Mouse (Mus musculus): ENCODE results near the gene Dph5. TPM values are rescaled to one million over a fixed set of nuclear protein-coding genes. Genes with fewer than 3 reads are reported as not detected.

The Dph5 gene
- total RNA-seq, 1 experiment: 26.4 TPM

DNA sequence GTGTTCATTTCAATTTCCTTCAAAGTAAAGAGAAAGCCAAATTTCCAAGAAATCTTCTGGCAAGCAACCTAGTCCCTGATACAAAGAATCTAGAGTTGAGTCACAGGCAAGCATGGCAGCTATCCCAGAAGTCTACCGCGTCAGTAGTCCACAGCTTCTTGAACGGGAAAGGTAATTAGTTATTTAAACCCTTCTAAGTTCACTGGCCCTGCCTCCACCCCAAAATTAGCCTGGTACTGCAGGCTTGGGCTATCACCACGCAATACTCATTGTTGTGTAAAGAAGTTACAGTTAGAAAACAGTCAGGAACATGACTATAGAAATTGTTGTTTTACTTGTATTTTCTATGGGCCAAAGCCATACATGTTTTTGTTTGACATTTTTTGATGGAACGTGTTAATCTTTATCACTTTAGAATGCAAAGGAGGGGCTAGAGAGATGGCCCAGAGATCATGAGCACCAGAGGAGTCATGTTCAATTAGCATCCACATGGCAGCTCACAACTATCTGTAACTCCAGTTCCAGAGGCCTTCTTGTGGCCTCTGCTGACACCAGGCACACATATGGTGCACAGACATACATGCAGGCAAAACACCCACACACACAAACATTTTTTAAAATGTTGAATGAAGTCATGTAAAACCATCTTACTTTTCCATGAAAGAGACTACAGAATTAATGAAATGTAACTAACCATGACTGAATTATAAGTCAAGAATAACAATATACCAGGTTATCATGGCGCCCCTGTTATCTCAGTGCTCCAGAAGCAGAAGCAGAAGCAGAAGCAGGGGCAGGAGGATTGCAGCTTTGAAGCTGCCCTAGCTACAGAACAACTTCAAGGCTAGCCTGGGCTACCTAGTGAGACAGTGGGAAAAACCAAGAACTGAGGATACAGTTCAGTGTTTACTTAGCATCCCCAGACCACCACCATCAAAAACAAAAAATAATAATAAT, 62.6 kb downstream of the Dph5 start:
- Histone ChIP-seq H3K9ac (ENCODE audit: insufficient read depth, low read depth, low read length, poor library complexity, severe bottlenecking) (no peak overlapping the region), H3K27ac (ENCODE audit: insufficient read depth, low read depth, low read length, poor library complexity, severe bottlenecking) (no peak overlapping the region), H3K4me1 (ENCODE audit: control insufficient read depth in 2 of 2, insufficient read depth in 2 of 2, low read length in 2 of 2, poor library complexity in 1 of 2) (no peaks in the 10 kb centered on the region), H3K4me3 (ENCODE audit: insufficient read depth in 1 of 2, low read depth in 1 of 2, low read length in 2 of 2, poor library complexity in 1 of 2, severe bottlenecking in 1 of 2) (no peak overlapping the region), H3K9me3 (ENCODE audit: control insufficient read depth, insufficient read depth, low read depth, low read length) (no peaks in the 10 kb centered on the region), H3K36me3 (ENCODE audit: control insufficient read depth, insufficient read depth, low read length, poor library complexity, severe bottlenecking) (peaks cover 8% of the 10 kb centered on the region)
- no peak for DNase-seq (ENCODE audit: low read depth, low spot score)
- in situ Hi-C loops (cut with MboI; ENCODE audit: low sequenced_read_pairs in 2 of 2, unreplicated experiment in 2 of 2): loop anchor here (25.0 kb wide), 1 partner anchor 288 kb away; no protein-coding TSS in a partner anchor
- no peak for TF ChIP-seq ZNF384 (IDR thresholded peaks at IDR 0.05; ENCODE audit: low read depth, low read length)
- TF ChIP-seq ZC3H11A (IDR thresholded peaks at IDR 0.05; ENCODE audit: borderline replicate concordance, low read depth, low read length): no peak

GRCm38 (mm10) chr3:115951221-115951620, 63.6 kb downstream of the Dph5 start:
- in situ Hi-C loops (cut with MboI; ENCODE audit: low sequenced_read_pairs in 2 of 2, unreplicated experiment in 2 of 2): no loop called here
- Histone ChIP-seq H3K9ac (ENCODE audit: insufficient read depth, low read depth, low read length, poor library complexity, severe bottlenecking) (no peak overlapping the region), H3K9me3 (ENCODE audit: control insufficient read depth, insufficient read depth, low read depth, low read length) (no peaks in the 10 kb centered on the region), H3K4me1 (ENCODE audit: control insufficient read depth in 2 of 2, insufficient read depth in 2 of 2, low read length in 2 of 2, poor library complexity in 1 of 2) (no peaks in the 10 kb centered on the region), H3K27ac (ENCODE audit: insufficient read depth, low read depth, low read length, poor library complexity, severe bottlenecking) (no peak overlapping the region), H3K4me3 (ENCODE audit: insufficient read depth in 1 of 2, low read depth in 1 of 2, low read length in 2 of 2, poor library complexity in 1 of 2, severe bottlenecking in 1 of 2) (no peak overlapping the region), H3K36me3 (ENCODE audit: control insufficient read depth, insufficient read depth, low read length, poor library complexity, severe bottlenecking) (peaks cover 10% of the 10 kb centered on the region)
- no peak for TF ChIP-seq ZC3H11A (IDR thresholded peaks at IDR 0.05; ENCODE audit: borderline replicate concordance, low read depth, low read length)
- TF ChIP-seq ZNF384 (IDR thresholded peaks at IDR 0.05; ENCODE audit: low read depth, low read length): no peak
- TF ChIP-seq CHD2 (IDR thresholded peaks at IDR 0.05; ENCODE audit: low read depth, low read length): no peak
- no peak for TF ChIP-seq HCFC1 (IDR thresholded peaks at IDR 0.05; ENCODE audit: borderline replicate concordance, insufficient read depth, low read length)
- no peak for TF ChIP-seq MAFK (IDR thresholded peaks at IDR 0.05; ENCODE audit: insufficient read depth, low read depth, low read length)
- no peak for DNase-seq (ENCODE audit: low read depth, low spot score)

DNA sequence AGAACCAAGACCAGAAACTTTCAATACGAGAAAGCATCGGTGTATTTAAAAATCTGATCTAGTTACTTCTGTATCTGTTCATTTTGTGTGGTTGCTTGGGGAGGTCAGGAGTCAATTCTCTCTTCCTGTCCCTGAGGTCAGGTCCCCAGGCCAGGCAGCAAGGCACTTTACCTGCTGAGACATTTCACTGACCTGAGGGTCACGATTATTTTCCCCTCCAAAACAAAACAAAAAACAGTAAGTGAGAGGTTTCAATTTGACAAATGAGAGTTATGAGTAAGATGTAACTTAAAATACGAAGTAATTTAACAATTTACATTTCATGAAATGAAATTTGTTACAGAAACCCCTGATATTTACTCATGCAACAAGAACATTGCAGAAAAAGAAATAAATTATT, 64.7 kb downstream of the Dph5 start:
- in situ Hi-C loops (cut with MboI; ENCODE audit: low sequenced_read_pairs in 2 of 2, unreplicated experiment in 2 of 2): no loop called here
- H3K9me3 ChIP-seq (ENCODE audit: control insufficient read depth, insufficient read depth, low read depth, low read length): no peaks in the 10 kb centered on the region
- TF ChIP-seq HCFC1 (IDR thresholded peaks at IDR 0.05; ENCODE audit: borderline replicate concordance, insufficient read depth, low read length) (no peak), ZNF384 (IDR thresholded peaks at IDR 0.05; ENCODE audit: low read depth, low read length) (no peak), ZC3H11A (IDR thresholded peaks at IDR 0.05; ENCODE audit: borderline replicate concordance, low read depth, low read length) (no peak), CHD2 (IDR thresholded peaks at IDR 0.05; ENCODE audit: low read depth, low read length) (no peak), MAFK (IDR thresholded peaks at IDR 0.05; ENCODE audit: insufficient read depth, low read depth, low read length) (no peak)
- H3K4me1 ChIP-seq (ENCODE audit: control insufficient read depth in 2 of 2, insufficient read depth in 2 of 2, low read length in 2 of 2, poor library complexity in 1 of 2): no peaks in the 10 kb centered on the region
- H3K27ac ChIP-seq (ENCODE audit: insufficient read depth, low read depth, low read length, poor library complexity, severe bottlenecking): no peak overlapping the region
- DNase-seq (ENCODE audit: low read depth, low spot score): no peak
- peaks cover 8% of the 10 kb centered on the region for H3K36me3 ChIP-seq (ENCODE audit: control insufficient read depth, insufficient read depth, low read length, poor library complexity, severe bottlenecking)
- no peak overlapping the region for H3K4me3 ChIP-seq (ENCODE audit: insufficient read depth in 1 of 2, low read depth in 1 of 2, low read length in 2 of 2, poor library complexity in 1 of 2, severe bottlenecking in 1 of 2)
- no peak overlapping the region for H3K9ac ChIP-seq (ENCODE audit: insufficient read depth, low read depth, low read length, poor library complexity, severe bottlenecking)

DNA sequence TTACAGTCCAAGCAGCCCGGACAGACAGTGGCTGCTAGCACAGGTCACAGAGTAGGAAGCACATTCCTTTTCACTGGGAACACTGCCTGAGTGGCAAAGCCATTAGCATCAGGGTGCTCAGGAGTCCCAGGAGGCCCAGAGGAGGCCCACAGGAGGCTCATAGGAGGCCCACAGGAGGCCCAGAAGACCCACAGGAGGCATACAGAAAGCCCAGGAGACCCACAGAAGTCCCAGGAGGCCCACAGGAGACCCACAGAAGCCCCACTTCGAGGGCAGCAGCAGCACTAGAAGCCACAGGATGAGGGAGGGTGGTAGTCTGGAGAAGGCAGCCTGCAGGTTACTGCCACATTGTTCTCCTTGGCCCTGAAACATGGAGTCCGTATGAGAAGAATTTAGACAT, 65.5 kb downstream of the Dph5 start:
- Histone ChIP-seq H3K9ac (ENCODE audit: insufficient read depth, low read depth, low read length, poor library complexity, severe bottlenecking) (no peak overlapping the region), H3K9me3 (ENCODE audit: control insufficient read depth, insufficient read depth, low read depth, low read length) (no peaks in the 10 kb centered on the region), H3K4me1 (ENCODE audit: control insufficient read depth in 2 of 2, insufficient read depth in 2 of 2, low read length in 2 of 2, poor library complexity in 1 of 2) (no peaks in the 10 kb centered on the region), H3K27ac (ENCODE audit: insufficient read depth, low read depth, low read length, poor library complexity, severe bottlenecking) (no peak overlapping the region), H3K36me3 (ENCODE audit: control insufficient read depth, insufficient read depth, low read length, poor library complexity, severe bottlenecking) (peaks cover 8% of the 10 kb centered on the region), H3K4me3 (ENCODE audit: insufficient read depth in 1 of 2, low read depth in 1 of 2, low read length in 2 of 2, poor library complexity in 1 of 2, severe bottlenecking in 1 of 2) (no peak overlapping the region)
- DNase-seq (ENCODE audit: low read depth, low spot score): no peak
- TF ChIP-seq HCFC1 (IDR thresholded peaks at IDR 0.05; ENCODE audit: borderline replicate concordance, insufficient read depth, low read length) (no peak), ZNF384 (IDR thresholded peaks at IDR 0.05; ENCODE audit: low read depth, low read length) (no peak), MAFK (IDR thresholded peaks at IDR 0.05; ENCODE audit: insufficient read depth, low read depth, low read length) (no peak)
- in situ Hi-C loops (cut with MboI; ENCODE audit: low sequenced_read_pairs in 2 of 2, unreplicated experiment in 2 of 2): no loop called here
